Mouse (Mus musculus): Measurements from ENCODE around the gene Ciao2b.

DNA sequence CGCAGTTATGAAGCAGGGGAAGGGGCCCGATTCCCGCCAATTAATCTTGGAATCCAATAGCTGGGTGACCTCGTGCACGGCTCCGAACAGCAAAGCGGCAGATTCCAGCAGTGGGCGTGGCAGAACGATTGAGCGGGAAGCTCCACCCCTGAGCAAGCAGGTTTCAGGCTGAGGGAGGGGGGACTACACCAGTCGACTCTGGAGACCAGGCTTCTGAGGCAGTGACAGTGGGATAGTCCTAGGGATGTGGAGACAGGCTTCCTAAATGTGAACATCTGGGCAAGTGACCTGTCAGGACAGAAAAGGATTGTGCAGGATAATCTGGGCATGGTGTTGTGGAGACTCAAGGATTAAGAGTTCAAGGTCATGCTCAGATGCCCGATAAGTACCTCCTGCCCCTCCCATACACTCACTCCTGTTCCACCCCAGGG lies 39.8 kb downstream of the Ciao2b start:
- TF ChIP-seq CTCF (IDR thresholded peaks at IDR 0.05 in 2 of 3, conservative IDR thresholded peaks at IDR 0.05 in 1 of 3; ENCODE audit: control insufficient read depth in 1 of 3, insufficient read depth in 1 of 3, low read depth in 2 of 3, low read length in 3 of 3, poor library complexity in 1 of 3, severe bottlenecking in 1 of 3) (no peak), EP300 (IDR thresholded peaks at IDR 0.05; ENCODE audit: low read depth in 1 of 2, low read length in 2 of 2) (no peak)

Measured in MEL (cell line).